Mouse (Mus musculus) hindbrain, postnatal 0 days (tissue): ENCODE measurements around the gene Eif3l. TPM values are rescaled to one million over a fixed set of nuclear protein-coding genes. Genes with fewer than 3 reads are reported as not detected.

Experiments
- ATAC-seq: fragments of 200-750 bp; cut with Nextera tagmentation; 2 replicates; pipeline ENCODE4 v1.8.0; 2017; ENCODE audit warnings: mild to moderate bottlenecking, moderate TSS enrichment, moderate library complexity
- DNase-seq: peaks from one replicate; pipeline ENCODE4 v3.0.0-alpha.2; 2015; ENCODE audit warnings: low spot score
- H3K27ac ChIP-seq: fragments of 300-500 bp; sonication (generic); 2 replicates; pipeline ENCODE4 v1.5.1; 2014; ENCODE audit warnings: mild to moderate bottlenecking
- H3K27me3 ChIP-seq: fragments of 300-500 bp; sonication (generic); 2 replicates; pipeline ENCODE4 v1.6.1; 2014; ENCODE audit warnings: low read length, mixed read lengths; ENCODE audit not compliant: insufficient read depth
- H3K36me3 ChIP-seq: fragments of 300-500 bp; sonication (generic); 2 replicates; pipeline ENCODE4 v1.6.1; 2014; ENCODE audit warnings: low read length, mixed read lengths; ENCODE audit not compliant: insufficient read depth
- H3K4me1 ChIP-seq: fragments of 300-500 bp; sonication (generic); 2 replicates; pipeline ENCODE4 v1.6.1; 2014; ENCODE audit warnings: antibody characterized with exemption, low read length, mixed read lengths; ENCODE audit not compliant: insufficient read depth
- H3K4me2 ChIP-seq: fragments of 300-500 bp; sonication (generic); 2 replicates; pipeline ENCODE4 v1.6.1; 2014; ENCODE audit warnings: low read depth, mild to moderate bottlenecking, low read length, moderate library complexity, mixed read lengths
- H3K4me3 ChIP-seq: fragments of 300-500 bp; sonication (generic); 2 replicates; pipeline ENCODE4 v1.5.1; 2014; ENCODE audit warnings: low read length
- H3K9ac ChIP-seq: fragments of 300-500 bp; sonication (generic); replicated peaks from 2 replicates; pipeline ENCODE4 v1.6.1; 2014; ENCODE audit warnings: mild to moderate bottlenecking, low read length, moderate library complexity, mixed read lengths
- H3K9me3 ChIP-seq: fragments of 300-500 bp; sonication (generic); 2 replicates; pipeline ENCODE4 v1.6.1; 2016; ENCODE audit warnings: low read length, mixed read lengths
- CTCF ChIP-seq: IDR thresholded peaks from 2 replicates; pipeline ENCODE4 v1.5.1; 2016; ENCODE audit warnings: antibody characterized with exemption, control low read depth, low read depth
- WGBS: fragments of 180-500 bp; shearing (Covaris S2); extraction: QIAGEN DNeasy Blood & Tissue Kit; methylation state at CpG from one replicate; pipeline ENCODE4 v1.1.7; 2014; 5-methylcytosine and 5-hydroxymethylcytosine counted together
- polyA plus RNA-seq: library from polyadenylated mRNA; unstranded; fragments of >200 nt; fragmentation: Nextera tagmentation; extraction: Ambion mirVana; gene quantifications from 2 replicates; pipeline ENCODE4 v1.2.1, GENCODE M21; 2015
- total RNA-seq: library from RNA; depleted of rRNA; stranded (reverse); fragments of >200 nt; gene quantifications from 2 replicates; pipeline ENCODE4 v1.2.3, GENCODE M21; 2014

Eif3l gene
- total and polyA plus RNA-seq, 2 experiments from 2014 or later, result 164 to 221 TPM

- Histone ChIP-seq H3K9me3 (no peaks in the 10 kb centered on the region), H3K36me3 (no peaks in the 10 kb centered on the region), H3K27ac (no peak overlapping the region), H3K9ac (no peak overlapping the region), H3K27me3 (no peaks in the 10 kb centered on the region), H3K4me3 (no peak overlapping the region), H3K4me2 (no peak overlapping the region), H3K4me1 (no peaks in the 10 kb centered on the region)
- WGBS, result 75% methylated on average over 3 of the region's 3 CpGs
- TF ChIP-seq CTCF, result no peak
- ATAC-seq (no peak), DNase-seq (no peak)
Measured at GRCm38 (mm10) chr15:79068416-79068815, 6.6 kb upstream of the Eif3l start.

- Histone ChIP-seq H3K27me3 (no peaks in the 10 kb centered on the region), H3K27ac (no peak overlapping the region), H3K4me1 (peaks cover 4% of the 10 kb centered on the region; the same call in 1 of the 2 replicates), H3K4me3 (no peak overlapping the region), H3K9ac (no peak overlapping the region), H3K9me3 (no peaks in the 10 kb centered on the region), H3K4me2 (no peak overlapping the region), H3K36me3 (peaks cover under 1% of the 10 kb centered on the region; the same call in 1 of the 2 replicates)
- TF ChIP-seq CTCF, result peak; percentile 72
- DNase-seq (peak; percentile 40), ATAC-seq (no peak)
- 64% methylated on average over 5 of the region's 5 CpGs for WGBS
Measured at GRCm38 (mm10) chr15:79071117-79072039, 3.6 kb upstream of the Eif3l start.

GRCm38 (mm10) chr15:79073752-79074151 is 1.2 kb upstream of the Eif3l start:
- Histone ChIP-seq H3K9ac (no peak overlapping the region), H3K4me1 (peaks cover 4% of the 10 kb centered on the region; the same call in 1 of the 2 replicates), H3K9me3 (no peaks in the 10 kb centered on the region), H3K27me3 (no peaks in the 10 kb centered on the region), H3K4me2 (no peak overlapping the region), H3K4me3 (no peak overlapping the region), H3K36me3 (peaks cover 22% of the 10 kb centered on the region; the same call in 1 of the 2 replicates), H3K27ac (no peak overlapping the region)
- ATAC-seq (no peak), DNase-seq (no peak)
- TF ChIP-seq CTCF, result no peak

DNA sequence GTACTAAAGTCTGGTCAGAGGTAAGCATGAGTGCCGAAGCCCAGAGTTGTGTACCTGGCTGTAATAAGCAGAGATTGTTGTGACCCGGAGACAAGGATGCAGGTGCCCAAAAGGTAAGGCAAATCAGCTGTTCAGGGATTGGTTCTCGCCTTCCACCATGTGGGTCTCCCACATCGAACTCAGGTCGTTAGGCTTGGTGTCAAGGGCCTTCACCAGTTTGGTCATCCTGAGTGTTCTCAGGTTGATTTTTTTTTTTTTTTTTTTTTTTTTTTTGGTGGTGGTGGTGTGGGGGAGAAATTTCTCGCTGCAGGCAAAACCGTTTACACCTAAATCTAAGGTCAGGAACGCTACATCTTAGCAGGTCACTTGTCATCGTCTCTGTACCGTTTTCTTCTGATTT is 533 bp upstream of the Eif3l start:
- Histone ChIP-seq H3K4me3 (peak overlapping the region; percentile 73), H3K4me1 (peaks cover 4% of the 10 kb centered on the region; the same call in 1 of the 2 replicates)
- 44% methylated on average over 10 of the region's 10 CpGs for WGBS

GRCm38 (mm10) chr15:79075658-79076365 is 833 bp downstream of the Eif3l start:
- H3K4me2 ChIP-seq, result peak overlapping the region; percentile 90

More for the DNA sequence above, 533 bp upstream of the Eif3l start:
- DNase-seq (no peak), ATAC-seq (no peak)
- Histone ChIP-seq H3K9me3 (no peaks in the 10 kb centered on the region), H3K9ac (peak overlapping the region; percentile 79; the same call in 1 of the 2 replicates), H3K27me3 (no peaks in the 10 kb centered on the region), H3K27ac (peak overlapping the region; percentile 72; the same call in 1 of the 2 replicates), H3K36me3 (peaks cover 29% of the 10 kb centered on the region), H3K4me2 (peak overlapping the region; percentile 90)
- TF ChIP-seq CTCF, result no peak

GRCm38 (mm10) chr15:79079567-79079966 is 4.6 kb downstream of the Eif3l start:
- H3K27me3 ChIP-seq, result no peaks in the 10 kb centered on the region
- DNase-seq (no peak), ATAC-seq (no peak)
- no peak overlapping the region for H3K4me3 ChIP-seq
- H3K36me3 ChIP-seq, result peaks cover 64% of the 10 kb centered on the region
- no peak for TF ChIP-seq CTCF
- H3K27ac ChIP-seq, result no peak overlapping the region
- peaks cover 4% of the 10 kb centered on the region; the same call in 1 of the 2 replicates for H3K4me1 ChIP-seq
- no peak overlapping the region for H3K4me2 ChIP-seq
- 94% methylated on average over 7 of the region's 7 CpGs for WGBS
- no peak overlapping the region for H3K9ac ChIP-seq
- H3K9me3 ChIP-seq, result no peaks in the 10 kb centered on the region

More at GRCm38 (mm10) chr15:79075658-79076365, 833 bp downstream of the Eif3l start:
- no peaks in the 10 kb centered on the region for H3K27me3 ChIP-seq
- 42% methylated on average over 15 of the region's 15 CpGs for WGBS
- H3K4me3 ChIP-seq, result peak overlapping the region; percentile 73
- H3K27ac ChIP-seq, result peak overlapping the region; percentile 72
- no peak for ATAC-seq
- DNase-seq, result no peak
- H3K9ac ChIP-seq, result peak overlapping the region; percentile 79
- H3K4me1 ChIP-seq, result peaks cover 4% of the 10 kb centered on the region; the same call in 1 of the 2 replicates
- no peak for TF ChIP-seq CTCF
- H3K36me3 ChIP-seq, result peaks cover 35% of the 10 kb centered on the region
- H3K9me3 ChIP-seq, result no peaks in the 10 kb centered on the region
